Mouse (Mus musculus): ENCODE measurements around the gene Mical1. TPM values are rescaled to one million over a fixed set of nuclear protein-coding genes. Genes with fewer than 3 reads are reported as not detected.

Mical1 gene
- total and polyA plus RNA-seq, 3 experiments, result 23.0 to 67.4 (median 36.3) TPM

GRCm38 (mm10) chr10:41476171-41477017, at the start of gene Mical1 (continued):
- TF ChIP-seq JUND (conservative IDR thresholded peaks at IDR 0.05; ENCODE audit: low read depth, low read length), result no peak

DNA sequence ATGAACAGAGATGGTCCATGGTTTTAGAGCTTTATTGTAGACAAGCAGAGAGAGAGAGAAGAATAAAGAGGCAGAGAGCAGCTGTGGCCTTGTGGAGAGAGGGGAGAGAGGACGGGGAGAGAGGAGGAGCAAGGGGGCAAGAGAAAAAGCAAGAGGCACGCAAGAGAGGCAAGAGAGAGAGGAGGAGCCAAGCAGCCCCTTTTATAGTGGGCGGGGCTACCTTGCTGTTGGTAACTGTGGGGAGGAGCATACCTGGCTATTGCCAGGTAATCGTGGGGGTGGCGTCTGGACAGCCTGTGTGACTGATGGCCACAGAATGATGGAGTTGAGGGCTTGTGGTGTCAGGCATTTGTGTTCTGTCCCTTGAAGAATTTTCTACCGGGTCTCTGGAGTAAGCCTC, 49.7 kb upstream of the Mical1 start:
- H3K4me3 ChIP-seq (replicated peaks in 1 of 3; ENCODE audit: low read depth in 2 of 3, low read length in 2 of 3, poor library complexity in 1 of 3), result no peak overlapping the region
- no peaks in the 10 kb centered on the region for H3K4me1 ChIP-seq (ENCODE audit: control insufficient read depth in 1 of 2, insufficient read depth in 2 of 2)
- H3K9ac ChIP-seq (ENCODE audit: insufficient read depth, low read depth), result no peak overlapping the region
- H3K27me3 ChIP-seq (replicated peaks), result no peaks in the 10 kb centered on the region
- H3K79me2 ChIP-seq (replicated peaks; ENCODE audit: control insufficient read depth, extremely low read depth, insufficient read depth, poor library complexity, severe bottlenecking), result no peaks in the 10 kb centered on the region
- no peak overlapping the region for H3K4me2 ChIP-seq (ENCODE audit: insufficient read depth, low read depth, poor library complexity, severe bottlenecking)
- H3K9me3 ChIP-seq (replicated peaks; ENCODE audit: low read length), result no peaks in the 10 kb centered on the region
- TF ChIP-seq GABPA (IDR thresholded peaks at IDR 0.05; ENCODE audit: insufficient replicate concordance, low read depth, low read length) (no peak), IRF4 (IDR thresholded peaks at IDR 0.05; ENCODE audit: low read depth, low read length) (no peak), CHD1 (IDR thresholded peaks at IDR 0.05; ENCODE audit: low read depth, low read length) (no peak), ETS1 (conservative IDR thresholded peaks at IDR 0.05; ENCODE audit: low read depth, low read length) (no peak), E2F4 (IDR thresholded peaks at IDR 0.05; ENCODE audit: insufficient replicate concordance, low read depth, low read length) (no peak), TCF12 (IDR thresholded peaks at IDR 0.05; ENCODE audit: low read depth, low read length) (no peak), ZC3H11A (IDR thresholded peaks at IDR 0.05; ENCODE audit: low read depth, low read length) (no peak), NRF1 (IDR thresholded peaks at IDR 0.05; ENCODE audit: low read depth, low read length) (no peak), MAX (IDR thresholded peaks at IDR 0.05; ENCODE audit: low read length) (no peak), EP300 (IDR thresholded peaks at IDR 0.05; ENCODE audit: low read length) (no peak), RAD21 (IDR thresholded peaks at IDR 0.05; ENCODE audit: low read depth, low read length) (no peak), ELF1 (IDR thresholded peaks at IDR 0.05; ENCODE audit: low read depth, low read length) (no peak), CTCF (conservative IDR thresholded peaks at IDR 0.05 in 1 of 2, IDR thresholded peaks at IDR 0.05 in 1 of 2; ENCODE audit: low read depth in 2 of 2, low read length in 2 of 2) (no peak), JUND (conservative IDR thresholded peaks at IDR 0.05; ENCODE audit: low read depth, low read length) (no peak), HCFC1 (IDR thresholded peaks at IDR 0.05; ENCODE audit: low read depth, low read length) (no peak), BHLHE40 (IDR thresholded peaks at IDR 0.05; ENCODE audit: low read depth, low read length) (no peak), TBP (conservative IDR thresholded peaks at IDR 0.05; ENCODE audit: low read depth, low read length) (no peak)
- in situ Hi-C loops (cut with MboI; ENCODE audit: low pct_ligation_motif_present, low pct_unique_long_range_greater_than_20kb, low sequenced_read_pairs), result no loop called here
- no peak for DNase-seq (ENCODE audit: extremely low read depth)
- dilution Hi-C loops (cut with MboI; ENCODE audit: extremely low pct_ligation_motif_present, extremely low pct_unique_long_range_greater_than_20kb, low sequenced_read_pairs), result no loop called here
- no peaks in the 10 kb centered on the region for H3K36me3 ChIP-seq (replicated peaks in 1 of 2; ENCODE audit: control insufficient read depth in 1 of 2, insufficient read depth in 1 of 2, low read length in 1 of 2)
- H3K27ac ChIP-seq (ENCODE audit: insufficient read depth, low read depth), result no peak overlapping the region

- Histone ChIP-seq H3K27me3 (replicated peaks) (no peaks in the 10 kb centered on the region), H3K9me3 (replicated peaks; ENCODE audit: low read length) (no peaks in the 10 kb centered on the region), H3K79me2 (replicated peaks; ENCODE audit: control insufficient read depth, extremely low read depth, insufficient read depth, poor library complexity, severe bottlenecking) (no peaks in the 10 kb centered on the region), H3K27ac (ENCODE audit: insufficient read depth, low read depth) (no peak overlapping the region), H3K4me3 (replicated peaks in 1 of 3; ENCODE audit: low read depth in 2 of 3, low read length in 2 of 3, poor library complexity in 1 of 3) (no peak overlapping the region), H3K4me1 (ENCODE audit: control insufficient read depth in 1 of 2, insufficient read depth in 2 of 2) (peaks cover 0 to 3% of the 10 kb centered on the region in 2 experiments; a peak in 2 of 4 replicates), H3K4me2 (ENCODE audit: insufficient read depth, low read depth, poor library complexity, severe bottlenecking) (no peak overlapping the region), H3K36me3 (replicated peaks in 1 of 2; ENCODE audit: control insufficient read depth in 1 of 2, insufficient read depth in 1 of 2, low read length in 1 of 2) (no peaks in the 10 kb centered on the region), H3K9ac (ENCODE audit: insufficient read depth, low read depth) (no peak overlapping the region)
- dilution Hi-C loops (cut with MboI; ENCODE audit: extremely low pct_ligation_motif_present, extremely low pct_unique_long_range_greater_than_20kb, low sequenced_read_pairs), result no loop called here
- in situ Hi-C loops (cut with MboI; ENCODE audit: low pct_ligation_motif_present, low pct_unique_long_range_greater_than_20kb, low sequenced_read_pairs), result no loop called here
- TF ChIP-seq IRF4 (IDR thresholded peaks at IDR 0.05; ENCODE audit: low read depth, low read length), result no peak
- TF ChIP-seq RCOR1 (conservative IDR thresholded peaks at IDR 0.05; ENCODE audit: low read depth, low read length), result no peak
- no peak for TF ChIP-seq JUN (IDR thresholded peaks at IDR 0.05; ENCODE audit: insufficient read depth, low read depth, low read length)
- TF ChIP-seq ZMIZ1 (IDR thresholded peaks at IDR 0.05; ENCODE audit: low read depth, low read length), result no peak
- TF ChIP-seq JUND (conservative IDR thresholded peaks at IDR 0.05; ENCODE audit: low read depth, low read length), result no peak
- TF ChIP-seq GABPA (IDR thresholded peaks at IDR 0.05; ENCODE audit: insufficient replicate concordance, low read depth, low read length), result no peak
- peak; percentile 42 for TF ChIP-seq RAD21 (IDR thresholded peaks at IDR 0.05; ENCODE audit: low read depth, low read length)
- no peak for TF ChIP-seq POLR2A (IDR thresholded peaks at IDR 0.05; ENCODE audit: low read depth, low read length)
- TF ChIP-seq ZC3H11A (IDR thresholded peaks at IDR 0.05; ENCODE audit: low read depth, low read length), result 0 out of 2 replicates have a peak, but pooled peaks have one; percentile 5
- TF ChIP-seq ZNF384 (IDR thresholded peaks at IDR 0.05; ENCODE audit: low read depth, low read length), result no peak
- TF ChIP-seq KAT2A (IDR thresholded peaks at IDR 0.05; ENCODE audit: insufficient replicate concordance, low read length), result no peak
- no peak for TF ChIP-seq MXI1 (IDR thresholded peaks at IDR 0.05; ENCODE audit: low read depth, low read length)
- peak in 1 of 2 experiments; percentile 67; a peak in 2 of 4 replicates for TF ChIP-seq CTCF (conservative IDR thresholded peaks at IDR 0.05 in 1 of 2, IDR thresholded peaks at IDR 0.05 in 1 of 2; ENCODE audit: low read depth in 2 of 2, low read length in 2 of 2)
- no peak for TF ChIP-seq HCFC1 (IDR thresholded peaks at IDR 0.05; ENCODE audit: low read depth, low read length)
- TF ChIP-seq CHD1 (IDR thresholded peaks at IDR 0.05; ENCODE audit: low read depth, low read length), result no peak
- peak; percentile 66 for TF ChIP-seq SMC3 (IDR thresholded peaks at IDR 0.05; ENCODE audit: low read depth, low read length)
- TF ChIP-seq MEF2A (IDR thresholded peaks at IDR 0.05; ENCODE audit: borderline replicate concordance, low read depth, low read length), result no peak
- no peak for TF ChIP-seq E2F4 (IDR thresholded peaks at IDR 0.05; ENCODE audit: insufficient replicate concordance, low read depth, low read length)
- DNase-seq (ENCODE audit: extremely low read depth), result peak; percentile 24
These were observed 41.5 kb upstream of the Mical1 start for GRCm38 (mm10) chr10:41434624-41435023.

All from CH12.LX (cell line).